Mouse (Mus musculus) limb, embryonic 12.5 days (tissue): ENCODE measurements around the gene Arf1. TPM values are rescaled to one million over a fixed set of nuclear protein-coding genes. Genes with fewer than 3 reads are reported as not detected.

Source experiments
- ATAC-seq: fragments of 200-750 bp; cut with Nextera tagmentation; 2 replicates; pipeline ENCODE4 v1.8.0; 2017; ENCODE audit warnings: low read depth, moderate TSS enrichment; ENCODE audit not compliant: insufficient number of reproducible peaks, insufficient read depth, low FRiP score, low TSS enrichment
- H3K27ac ChIP-seq: fragments of 300-500 bp; sonication (generic); 2 replicates; pipeline ENCODE4 v1.5.1; 2016; ENCODE audit warnings: mild to moderate bottlenecking, moderate library complexity
- H3K27me3 ChIP-seq: fragments of 300-500 bp; sonication (generic); 2 replicates; pipeline ENCODE4 v1.6.1; 2016; ENCODE audit warnings: mild to moderate bottlenecking, moderate library complexity
- H3K36me3 ChIP-seq: fragments of 300-500 bp; sonication (generic); 2 replicates; pipeline ENCODE4 v1.6.1; 2016; ENCODE audit warnings: mild to moderate bottlenecking, moderate library complexity
- H3K4me1 ChIP-seq: fragments of 300-500 bp; sonication (generic); replicated peaks from 2 replicates; pipeline ENCODE4 v1.6.1; 2016
- H3K4me2 ChIP-seq: fragments of 300-500 bp; sonication (generic); 2 replicates; pipeline ENCODE4 v1.6.1; 2016; ENCODE audit warnings: mild to moderate bottlenecking, moderate library complexity
- H3K4me3 ChIP-seq: fragments of 300-500 bp; sonication (generic); replicated peaks from 2 replicates; pipeline ENCODE4 v1.5.1; 2016; ENCODE audit warnings: mild to moderate bottlenecking
- H3K9ac ChIP-seq: fragments of 300-500 bp; sonication (generic); replicated peaks from 2 replicates; pipeline ENCODE4 v1.6.1; 2016; ENCODE audit warnings: mild to moderate bottlenecking, moderate library complexity
- H3K9me3 ChIP-seq: fragments of 300-500 bp; sonication (generic); 2 replicates; pipeline ENCODE4 v1.6.1; 2016; ENCODE audit warnings: mild to moderate bottlenecking, moderate library complexity
- WGBS: fragments of 180-500 bp; shearing (Covaris S2); methylation state at CpG from one replicate; pipeline ENCODE4 v1.1.7; 2016; 5-methylcytosine and 5-hydroxymethylcytosine counted together
- polyA plus RNA-seq: library from polyadenylated mRNA; unstranded; fragments of >200 nt; fragmentation: Nextera tagmentation; extraction: Ambion mirVana; gene quantifications from 2 replicates; pipeline ENCODE4 v1.2.1, GENCODE M21; 2016

Gene Arf1
- polyA plus RNA-seq, 1 experiment from 2014 or later = 603 TPM

- peak overlapping the region; percentile 90; the same call in 1 of the 2 replicates for H3K4me2 ChIP-seq
- 86% methylated on average over 4 of the region's 4 CpGs for WGBS
- no peak overlapping the region for H3K4me3 ChIP-seq
Measured at GRCm38 (mm10) chr11:59210020-59210419, 18.1 kb downstream of the Arf1 start.

GRCm38 (mm10) chr11:59209580-59209979 is 18.5 kb downstream of the Arf1 start:
- WGBS = 81% methylated on average over 5 of the region's 5 CpGs
- H3K4me3 ChIP-seq = peak overlapping the region; percentile 91
- no peak for ATAC-seq
- H3K4me2 ChIP-seq = peak overlapping the region; percentile 90
- peaks cover 74% of the 10 kb centered on the region for H3K36me3 ChIP-seq
- H3K27ac ChIP-seq = no peak overlapping the region
- no peaks in the 10 kb centered on the region for H3K27me3 ChIP-seq
- no peaks in the 10 kb centered on the region for H3K9me3 ChIP-seq
- H3K9ac ChIP-seq = no peak overlapping the region
- peaks cover 11% of the 10 kb centered on the region for H3K4me1 ChIP-seq

More at GRCm38 (mm10) chr11:59210020-59210419, 18.1 kb downstream of the Arf1 start:
- no peaks in the 10 kb centered on the region for H3K27me3 ChIP-seq
- H3K4me1 ChIP-seq = peaks cover 11% of the 10 kb centered on the region
- peaks cover 73% of the 10 kb centered on the region for H3K36me3 ChIP-seq
- no peaks in the 10 kb centered on the region for H3K9me3 ChIP-seq
- ATAC-seq = no peak
- H3K27ac ChIP-seq = no peak overlapping the region
- no peak overlapping the region for H3K9ac ChIP-seq

GRCm38 (mm10) chr11:59209003-59209441 is 19.0 kb downstream of the Arf1 start:
- no peaks in the 10 kb centered on the region for H3K9me3 ChIP-seq
- peak overlapping the region; percentile 90 for H3K4me2 ChIP-seq
- H3K4me3 ChIP-seq = peak overlapping the region; percentile 91
- H3K9ac ChIP-seq = peak overlapping the region; percentile 86
- H3K27ac ChIP-seq = peak overlapping the region; percentile 95; the same call in 1 of the 2 replicates
- no peaks in the 10 kb centered on the region for H3K27me3 ChIP-seq
- H3K4me1 ChIP-seq = peaks cover 11% of the 10 kb centered on the region
- peaks cover 77% of the 10 kb centered on the region for H3K36me3 ChIP-seq
- WGBS = 12% methylated on average over 18 of the region's 18 CpGs
- ATAC-seq = peak; percentile 38; the same call in 1 of the 2 replicates

- H3K27me3 ChIP-seq = no peaks in the 10 kb centered on the region
- H3K4me3 ChIP-seq = peak within 1 kb of the TSS; percentile 91
- H3K4me1 ChIP-seq = peaks cover 11% of the 10 kb centered on the region
- H3K27ac ChIP-seq = peak within 1 kb of the TSS; percentile 95
- no peaks in the 10 kb centered on the region for H3K9me3 ChIP-seq
- under 1% methylated on average over 67 of the region's 67 CpGs for WGBS
- peak within 1 kb of the TSS; percentile 90 for H3K4me2 ChIP-seq
- peaks cover 76% of the 10 kb centered on the region for H3K36me3 ChIP-seq
- peak within 1 kb of the TSS; percentile 86 for H3K9ac ChIP-seq
- peak; percentile 61 for ATAC-seq
Measured at GRCm38 (mm10) chr11:59208153-59208831, 19.8 kb downstream of the Arf1 start, which contains the start of gene 2310033P09Rik. Gene 2310033P09Rik, plus strand, starts transcription at chr11:59208321.

GRCm38 (mm10) chr11:59202081-59202995 is 25.7 kb downstream of the Arf1 start, which contains the start of gene Mrpl55:
Gene Mrpl55, plus strand, starts transcription at chr11:59202486.
- peak within 1 kb of the TSS; percentile 82 for H3K27ac ChIP-seq
- peak within 1 kb of the TSS; percentile 85 for H3K4me3 ChIP-seq
- peaks cover 13% of the 10 kb centered on the region for H3K4me1 ChIP-seq
- no peaks in the 10 kb centered on the region for H3K27me3 ChIP-seq
- H3K9me3 ChIP-seq = no peaks in the 10 kb centered on the region
- H3K9ac ChIP-seq = peak within 1 kb of the TSS; percentile 71
- H3K36me3 ChIP-seq = peaks cover 55% of the 10 kb centered on the region
- peak within 1 kb of the TSS; percentile 89 for H3K4me2 ChIP-seq
- WGBS = under 1% methylated on average over 63 of the region's 63 CpGs
- peak; percentile 88 for ATAC-seq

- Histone ChIP-seq H3K4me1 (peaks cover 13% of the 10 kb centered on the region), H3K4me2 (peak overlapping the region; percentile 89), H3K27ac (peak overlapping the region; percentile 82), H3K36me3 (peaks cover 47% of the 10 kb centered on the region), H3K9ac (peak overlapping the region; percentile 71), H3K9me3 (no peaks in the 10 kb centered on the region), H3K27me3 (no peaks in the 10 kb centered on the region), H3K4me3 (peak overlapping the region; percentile 85)
- peak; percentile 18; the same call in 1 of the 2 replicates for ATAC-seq
- 28% methylated on average over 16 of the region's 16 CpGs for WGBS
Measured at GRCm38 (mm10) chr11:59201216-59202002, 26.7 kb downstream of the Arf1 start.

GRCm38 (mm10) chr11:59196230-59196629 is 31.8 kb downstream of the Arf1 start:
- H3K9ac ChIP-seq = no peak overlapping the region
- no peaks in the 10 kb centered on the region for H3K27me3 ChIP-seq
- H3K4me3 ChIP-seq = no peak overlapping the region
- no peak for ATAC-seq
- peaks cover 21% of the 10 kb centered on the region for H3K36me3 ChIP-seq
- H3K9me3 ChIP-seq = no peaks in the 10 kb centered on the region
- no peak overlapping the region for H3K4me2 ChIP-seq
- no peak overlapping the region for H3K27ac ChIP-seq
- H3K4me1 ChIP-seq = peaks cover 3% of the 10 kb centered on the region

- Histone ChIP-seq H3K9me3 (no peaks in the 10 kb centered on the region), H3K27ac (peak within 1 kb of the TSS; percentile 93), H3K4me1 (peaks cover 9% of the 10 kb centered on the region; the same call in 1 of the 2 replicates), H3K4me3 (peak within 1 kb of the TSS; percentile 62), H3K27me3 (no peaks in the 10 kb centered on the region), H3K9ac (peak within 1 kb of the TSS; percentile 72), H3K4me2 (peak within 1 kb of the TSS; percentile 74), H3K36me3 (no peaks in the 10 kb centered on the region)
- WGBS = 7% methylated on average over 16 of the region's 16 CpGs
- ATAC-seq = no peak; the same call in 1 of the 2 replicates
Measured at GRCm38 (mm10) chr11:59192059-59192386, 36.0 kb downstream of the Arf1 start, which contains the start of gene Guk1. Gene Guk1, minus strand, starts transcription at chr11:59192212.

GRCm38 (mm10) chr11:59191231-59192058 is 36.6 kb downstream of the Arf1 start:
- peaks cover 5% of the 10 kb centered on the region; the same call in 1 of the 2 replicates for H3K36me3 ChIP-seq
- H3K9ac ChIP-seq = peak overlapping the region; percentile 72
- peak overlapping the region; percentile 62 for H3K4me3 ChIP-seq
- H3K27me3 ChIP-seq = no peaks in the 10 kb centered on the region
- peak overlapping the region; percentile 93 for H3K27ac ChIP-seq
- WGBS = under 1% methylated on average over 59 of the region's 59 CpGs
- H3K9me3 ChIP-seq = no peaks in the 10 kb centered on the region
- peak; percentile 94 for ATAC-seq
- H3K4me1 ChIP-seq = peaks cover 9% of the 10 kb centered on the region; the same call in 1 of the 2 replicates
- peak overlapping the region; percentile 74 for H3K4me2 ChIP-seq

GRCm38 (mm10) chr11:59187706-59188105 is 40.4 kb downstream of the Arf1 start:
- ATAC-seq = no peak
- Histone ChIP-seq H3K9me3 (no peaks in the 10 kb centered on the region), H3K4me2 (no peak overlapping the region), H3K4me1 (peaks cover 9% of the 10 kb centered on the region; the same call in 1 of the 2 replicates), H3K9ac (peak overlapping the region; percentile 4; the same call in 1 of the 2 replicates), H3K36me3 (peaks cover 42% of the 10 kb centered on the region), H3K27ac (no peak overlapping the region), H3K4me3 (no peak overlapping the region), H3K27me3 (no peaks in the 10 kb centered on the region)
- WGBS = 77% methylated on average over 6 of the region's 6 CpGs
